16 mouse cellular contexts compared by ENCODE assay signal in genomic region chr2:31997539-31997938, GRCm38 (mm10).
"Had no signal": no experiment of that assay in that cellular context is flagged by ENCODE, and none has a peak within 500 bp of the region (broad histone marks: within the 10 kb centered on the region; RNA-seq: fewer than 3 reads in every experiment).

No protein-coding gene starts in this region.

- DNase-seq: retina, postnatal 1 day; right cerebral cortex, adult 18-20 months; right cerebral cortex, postnatal 14 days; right cerebral cortex, postnatal 25 days; right cerebral cortex, postnatal 4 days; spleen, adult 18-20 months; thymus, adult 18-20 months; thymus, adult 2 months; thymus, postnatal 14 days; thymus, postnatal 25 days; thymus, postnatal 36 days; thymus, postnatal 4 days had no signal

- H3K27ac ChIP-seq: neural tube, embryonic 13.5 days; neural tube, embryonic 15.5 days; stomach, embryonic 15.5 days; stomach, postnatal 0 days had no signal

- H3K9me3 ChIP-seq: neural tube, embryonic 13.5 days; neural tube, embryonic 15.5 days; stomach, embryonic 15.5 days had no signal

- H3K4me3 ChIP-seq: neural tube, embryonic 13.5 days; neural tube, embryonic 15.5 days; stomach, embryonic 15.5 days had no signal

- H3K4me1 ChIP-seq: neural tube, embryonic 13.5 days; neural tube, embryonic 15.5 days; stomach, embryonic 15.5 days had no signal

- H3K9ac ChIP-seq: neural tube, embryonic 13.5 days; neural tube, embryonic 15.5 days; stomach, embryonic 15.5 days had no signal

- H3K4me2 ChIP-seq: neural tube, embryonic 13.5 days; neural tube, embryonic 15.5 days; stomach, embryonic 15.5 days had no signal

- H3K27me3 ChIP-seq: neural tube, embryonic 13.5 days; neural tube, embryonic 15.5 days; stomach, embryonic 15.5 days had no signal
